Mouse (Mus musculus) cerebellum, adult 9-10 months (tissue): ENCODE data around the gene Fbxw7.

Source experiments
- DNase-seq: peaks from one replicate; pipeline ENCODE4 v3.0.0; 2022

Gene Fbxw7

GRCm38 (mm10) chr3:84955011-84955775 lies 140.1 kb downstream of the Fbxw7 start:
- no peak for DNase-seq

- peak; percentile 61 for DNase-seq
Observed at GRCm38 (mm10) chr3:84955857-84956256, 140.8 kb downstream of the Fbxw7 start.

GRCm38 (mm10) chr3:84965156-84965555 lies 150.1 kb downstream of the Fbxw7 start:
- DNase-seq: no peak

GRCm38 (mm10) chr3:84967364-84967763 lies 152.3 kb downstream of the Fbxw7 start:
- DNase-seq: no peak

GRCm38 (mm10) chr3:84971561-84971960 lies 156.5 kb downstream of the Fbxw7 start:
- no peak for DNase-seq

GRCm38 (mm10) chr3:84972881-84973280 lies 157.8 kb downstream of the Fbxw7 start:
- DNase-seq: no peak

GRCm38 (mm10) chr3:84974193-84974592 lies 159.1 kb downstream of the Fbxw7 start:
- DNase-seq: no peak

GRCm38 (mm10) chr3:84978676-84979075 lies 163.6 kb downstream of the Fbxw7 start:
- no peak for DNase-seq

GRCm38 (mm10) chr3:84980158-84980557 lies 165.1 kb downstream of the Fbxw7 start:
- no peak for DNase-seq

- no peak for DNase-seq
Observed at GRCm38 (mm10) chr3:84982688-84983087, 167.6 kb downstream of the Fbxw7 start.

GRCm38 (mm10) chr3:84985121-84985625 lies 170.1 kb downstream of the Fbxw7 start:
- DNase-seq: no peak

GRCm38 (mm10) chr3:84988880-84989279 lies 173.8 kb downstream of the Fbxw7 start:
- DNase-seq: no peak

- DNase-seq: no peak
Observed at GRCm38 (mm10) chr3:85005257-85005656, 190.2 kb downstream of the Fbxw7 start.

GRCm38 (mm10) chr3:85012889-85013288 lies 197.8 kb downstream of the Fbxw7 start:
- DNase-seq: no peak

GRCm38 (mm10) chr3:85015667-85016066 lies 200.6 kb downstream of the Fbxw7 start:
- DNase-seq: peak; percentile 18

GRCm38 (mm10) chr3:85020137-85020536 lies 205.1 kb downstream of the Fbxw7 start:
- DNase-seq: no peak

GRCm38 (mm10) chr3:85021816-85022215 lies 206.7 kb downstream of the Fbxw7 start:
- DNase-seq: no peak

- DNase-seq: no peak
Observed at GRCm38 (mm10) chr3:85022800-85023199, 207.7 kb downstream of the Fbxw7 start.

GRCm38 (mm10) chr3:85024237-85024636 lies 209.2 kb downstream of the Fbxw7 start:
- no peak for DNase-seq

GRCm38 (mm10) chr3:85024817-85025705 lies 210.0 kb downstream of the Fbxw7 start:
- no peak for DNase-seq
